Mouse (Mus musculus): ENCODE measurements at regions not wholly inside any gene's neighbourhood (a gene's known extent, or its start where the extent isn't known, plus 50 kb on each side); places are given as distances from the start of the nearest gene placed in this dataset.
A peak's percentile ranks its signal among the peaks of the same experiment; 100 is the strongest.

GRCm38 (mm10) chr1:177633966-177634602, 95.5 kb upstream of the 1700016C15Rik start:
- Histone ChIP-seq H3K4me1 (replicated peaks) (peaks cover 6% of the 10 kb centered on the region; the same call in 1 of the 2 replicates), H3K27me3 (peaks cover 6% of the 10 kb centered on the region; the same call in 1 of the 2 replicates), H3K4me3 (no peak overlapping the region), H3K4me2 (no peak overlapping the region), H3K36me3 (no peaks in the 10 kb centered on the region), H3K27ac (no peak overlapping the region), H3K9me3 (no peaks in the 10 kb centered on the region), H3K9ac (no peak overlapping the region)
- WGBS = 74% methylated on average over 9 of the region's 9 CpGs
- ATAC-seq (ENCODE audit: low FRiP score) = no peak

GRCm38 (mm10) chr1:177637061-177637460, 92.6 kb upstream of the 1700016C15Rik start:
- ATAC-seq (ENCODE audit: low FRiP score) = no peak
- Histone ChIP-seq H3K4me1 (replicated peaks) (peaks cover 22% of the 10 kb centered on the region), H3K9ac (no peak overlapping the region), H3K4me3 (no peak overlapping the region), H3K36me3 (no peaks in the 10 kb centered on the region), H3K4me2 (no peak overlapping the region), H3K9me3 (no peaks in the 10 kb centered on the region), H3K27ac (no peak overlapping the region), H3K27me3 (peaks cover 8% of the 10 kb centered on the region; the same call in 1 of the 2 replicates)
- 86% methylated on average over 9 of the region's 9 CpGs for WGBS

GRCm38 (mm10) chr1:177638381-177638780, 91.2 kb upstream of the 1700016C15Rik start:
- peaks cover 19% of the 10 kb centered on the region for H3K4me1 ChIP-seq (replicated peaks)
- 88% methylated on average over 10 of the region's 10 CpGs for WGBS
- no peak overlapping the region for H3K4me2 ChIP-seq
- ATAC-seq (ENCODE audit: low FRiP score) = no peak
- H3K27me3 ChIP-seq = peaks cover 11% of the 10 kb centered on the region; the same call in 1 of the 2 replicates
- H3K4me3 ChIP-seq = no peak overlapping the region
- no peaks in the 10 kb centered on the region for H3K9me3 ChIP-seq
- H3K36me3 ChIP-seq = no peaks in the 10 kb centered on the region
- no peak overlapping the region for H3K27ac ChIP-seq
- H3K9ac ChIP-seq = no peak overlapping the region

GRCm38 (mm10) chr1:177639931-177640846, 89.4 kb upstream of the 1700016C15Rik start:
- Histone ChIP-seq H3K36me3 (no peaks in the 10 kb centered on the region), H3K9me3 (no peaks in the 10 kb centered on the region), H3K9ac (peak overlapping the region; percentile 53), H3K4me2 (peak overlapping the region; percentile 56), H3K27me3 (peaks cover 11% of the 10 kb centered on the region; the same call in 1 of the 2 replicates), H3K4me3 (peak overlapping the region; percentile 29), H3K27ac (no peak overlapping the region), H3K4me1 (replicated peaks) (peaks cover 19% of the 10 kb centered on the region)
- 20% methylated on average over 20 of the region's 20 CpGs for WGBS
- peak; percentile 85 for ATAC-seq (ENCODE audit: low FRiP score)

GRCm38 (mm10) chr1:177642712-177643467, 86.7 kb upstream of the 1700016C15Rik start:
- Histone ChIP-seq H3K9me3 (no peaks in the 10 kb centered on the region), H3K4me1 (replicated peaks) (peaks cover 21% of the 10 kb centered on the region), H3K4me3 (no peak overlapping the region), H3K27me3 (peaks cover 11% of the 10 kb centered on the region; the same call in 1 of the 2 replicates), H3K27ac (no peak overlapping the region), H3K36me3 (no peaks in the 10 kb centered on the region), H3K9ac (no peak overlapping the region), H3K4me2 (no peak overlapping the region)
- no peak for ATAC-seq (ENCODE audit: low FRiP score)
- 70% methylated on average over 10 of the region's 10 CpGs for WGBS

- H3K27ac ChIP-seq = no peak overlapping the region
- ATAC-seq (ENCODE audit: low FRiP score) = no peak
- 83% methylated on average over 3 of the region's 3 CpGs for WGBS
- H3K9me3 ChIP-seq = no peaks in the 10 kb centered on the region
- H3K4me2 ChIP-seq = no peak overlapping the region
- H3K4me1 ChIP-seq (replicated peaks) = peaks cover 21% of the 10 kb centered on the region
- H3K9ac ChIP-seq = no peak overlapping the region
- no peaks in the 10 kb centered on the region for H3K36me3 ChIP-seq
- peaks cover 8% of the 10 kb centered on the region; the same call in 1 of the 2 replicates for H3K27me3 ChIP-seq
- H3K4me3 ChIP-seq = no peak overlapping the region
Measured at GRCm38 (mm10) chr1:177643662-177644061, 86.0 kb upstream of the 1700016C15Rik start.

- Histone ChIP-seq H3K9me3 (no peaks in the 10 kb centered on the region), H3K4me1 (replicated peaks) (peaks cover 21% of the 10 kb centered on the region), H3K4me3 (no peak overlapping the region), H3K36me3 (no peaks in the 10 kb centered on the region), H3K27me3 (peaks cover 3% of the 10 kb centered on the region; the same call in 1 of the 2 replicates), H3K4me2 (no peak overlapping the region), H3K9ac (no peak overlapping the region), H3K27ac (no peak overlapping the region)
- WGBS = 90% methylated on average over 4 of the region's 4 CpGs
- no peak for ATAC-seq (ENCODE audit: low FRiP score)
Measured at GRCm38 (mm10) chr1:177644214-177644613, 85.4 kb upstream of the 1700016C15Rik start.

- Histone ChIP-seq H3K9me3 (no peaks in the 10 kb centered on the region), H3K9ac (no peak overlapping the region), H3K27ac (no peak overlapping the region), H3K27me3 (0 out of 2 replicates have a peak, but pooled peaks cover 3% of the 10 kb centered on the region), H3K4me1 (replicated peaks) (peaks cover 11% of the 10 kb centered on the region), H3K4me3 (no peak overlapping the region), H3K36me3 (no peaks in the 10 kb centered on the region), H3K4me2 (no peak overlapping the region)
- no peak for ATAC-seq (ENCODE audit: low FRiP score)
- 62% methylated on average over 4 of the region's 4 CpGs for WGBS
Measured at GRCm38 (mm10) chr1:177645327-177645726, 84.3 kb upstream of the 1700016C15Rik start.

GRCm38 (mm10) chr1:177645897-177646535, 83.6 kb upstream of the 1700016C15Rik start:
- WGBS = 63% methylated on average over 5 of the region's 5 CpGs
- ATAC-seq (ENCODE audit: low FRiP score) = 0 out of 2 replicates have a peak, but pooled peaks have one; percentile 61

GRCm38 (mm10) chr1:177647876-177648275, 81.7 kb upstream of the 1700016C15Rik start:
- H3K27ac ChIP-seq = no peak overlapping the region
- no peak overlapping the region for H3K4me2 ChIP-seq
- 0 out of 2 replicates have a peak, but pooled peaks cover 3% of the 10 kb centered on the region for H3K27me3 ChIP-seq
- H3K36me3 ChIP-seq = no peaks in the 10 kb centered on the region
- peaks cover 2% of the 10 kb centered on the region; the same call in 1 of the 2 replicates for H3K4me1 ChIP-seq (replicated peaks)
- 100% methylated on average over 1 of the region's 1 CpGs for WGBS
- H3K9ac ChIP-seq = no peak overlapping the region
- no peak for ATAC-seq (ENCODE audit: low FRiP score)
- H3K9me3 ChIP-seq = no peaks in the 10 kb centered on the region
- no peak overlapping the region for H3K4me3 ChIP-seq

More at GRCm38 (mm10) chr1:177645897-177646535, 83.6 kb upstream of the 1700016C15Rik start:
- H3K4me3 ChIP-seq = no peak overlapping the region
- H3K36me3 ChIP-seq = no peaks in the 10 kb centered on the region
- H3K4me1 ChIP-seq (replicated peaks) = peaks cover 5% of the 10 kb centered on the region
- no peak overlapping the region for H3K9ac ChIP-seq
- H3K27me3 ChIP-seq = 0 out of 2 replicates have a peak, but pooled peaks cover 3% of the 10 kb centered on the region
- no peaks in the 10 kb centered on the region for H3K9me3 ChIP-seq
- H3K4me2 ChIP-seq = no peak overlapping the region
- H3K27ac ChIP-seq = 0 out of 2 replicates have a peak overlapping the region, but pooled peaks have one; percentile 12

- no peak for ATAC-seq (ENCODE audit: low FRiP score)
- no peak overlapping the region for H3K4me3 ChIP-seq
- WGBS = 88% methylated on average over 4 of the region's 4 CpGs
- 0 out of 2 replicates have a peak, but pooled peaks cover 2% of the 10 kb centered on the region for H3K4me1 ChIP-seq (replicated peaks)
- no peak overlapping the region for H3K9ac ChIP-seq
- no peak overlapping the region for H3K27ac ChIP-seq
- no peak overlapping the region for H3K4me2 ChIP-seq
- no peaks in the 10 kb centered on the region for H3K36me3 ChIP-seq
- H3K9me3 ChIP-seq = no peaks in the 10 kb centered on the region
- H3K27me3 ChIP-seq = no peaks in the 10 kb centered on the region
Measured at GRCm38 (mm10) chr1:177648974-177649373, 80.6 kb upstream of the 1700016C15Rik start.
